Comparison of ENCODE assay signal across 20 mouse cellular contexts in the genomic region with DNA sequence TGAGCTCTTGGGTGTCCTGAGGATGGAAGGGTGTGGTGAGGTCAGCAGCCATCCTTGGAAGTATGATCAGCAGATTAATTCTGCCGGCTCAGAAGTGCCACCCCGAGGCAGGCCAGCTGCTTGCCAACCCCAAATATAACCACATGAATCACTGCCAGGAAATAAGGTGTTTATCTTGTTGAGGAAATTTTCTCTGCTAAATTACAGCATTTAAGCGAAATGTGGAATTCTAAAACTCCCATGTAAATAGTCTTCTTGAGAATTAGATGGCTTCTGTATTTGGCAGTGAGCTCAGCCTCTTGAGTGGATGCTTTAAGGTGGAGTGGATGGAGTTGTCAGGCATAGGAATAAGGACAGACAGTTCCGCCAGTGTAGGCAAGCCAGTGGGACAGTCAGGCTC.
A peak's percentile ranks its signal among the peaks of the same experiment; 100 is the strongest.
DNase-seq lines count a peak whose midpoint lies in the region; TF ChIP-seq lines count a peak whose summit lies in the region.
"Had no signal": no experiment of that assay in that cellular context is flagged by ENCODE, and none has a peak within 500 bp of the region (broad histone marks: within the 10 kb centered on the region; RNA-seq: fewer than 3 reads in every experiment).

No protein-coding gene starts in this region.

- H3K27ac ChIP-seq in layer of hippocampus, adult 2 months: no peak overlapping the region
- H3K27ac ChIP-seq: embryonic facial prominence, embryonic 12.5 days; embryonic facial prominence, embryonic 15.5 days; forebrain, embryonic 13.5 days; heart, adult 2 months; hindbrain, embryonic 12.5 days; hindbrain, embryonic 15.5 days had no signal

- no peak for DNase-seq in layer of hippocampus, adult 2 months (ENCODE audit: low spot score in 2 of 2)
- no peak for DNase-seq in layer of hippocampus, adult 11-12 months (ENCODE audit: low spot score)
- peak; percentile 42 for DNase-seq in right cerebral cortex, adult 18-20 months
- no peak for DNase-seq in right cerebral cortex, postnatal 36 days (ENCODE audit: low spot score in 2 of 2)
- DNase-seq in brain, adult 2 months (ENCODE audit: low read depth, low spot score): peak; percentile 76
- peak; percentile 60 for DNase-seq in telencephalon, adult 2 months (ENCODE audit: low read depth, low spot score)
- no peak for DNase-seq in heart, adult 9 months (ENCODE audit: low spot score in 2 of 2)
- DNase-seq: adrenal gland, adult 8-10 months; adrenal gland, postnatal 25 days; cerebellum, adult 18-20 months; cerebellum, adult 9-10 months; forebrain, postnatal 0 days; gastrocnemius, postnatal 10 days; gastrocnemius, postnatal 36 days; heart, adult 2 months had no signal

- TF ChIP-seq CTCF in layer of hippocampus, adult 2 months (conservative IDR thresholded peaks at IDR 0.05): 0 out of 2 replicates have a peak, but pooled peaks have one; percentile 14

- no peak overlapping the region for H3K4me3 ChIP-seq in layer of hippocampus, adult 2 months
- H3K4me3 ChIP-seq: embryonic facial prominence, embryonic 12.5 days; embryonic facial prominence, embryonic 15.5 days; forebrain, embryonic 13.5 days; heart, adult 2 months; hindbrain, embryonic 12.5 days; hindbrain, embryonic 15.5 days had no signal

Comparison
In these comparisons a context has a peak if more than half of its experiments do, and no peak if none do; other contexts are left out.
1. DNase-seq: peak in right cerebral cortex, adult 18-20 months (single experiment), brain, adult 2 months (single experiment) and telencephalon, adult 2 months (single experiment); none in layer of hippocampus, adult 2 months (0 of 2), layer of hippocampus, adult 11-12 months (single experiment), right cerebral cortex, postnatal 36 days (0 of 2) and heart, adult 9 months (0 of 2).